Mouse (Mus musculus) liver, adult 2 months (tissue): ENCODE results near the gene 3830406C13Rik.

Experiments used
- CTCF ChIP-seq: fragments of 200-500 bp; IDR thresholded peaks from 2 replicates; pipeline ENCODE4 v1.5.1; 2011; ENCODE audit warnings: low read depth, low read length, control low read depth
- POLR2A ChIP-seq: fragments of 200-500 bp; IDR thresholded peaks from 2 replicates; pipeline ENCODE4 v1.6.1; 2011; ENCODE audit warnings: low read length, control low read depth; ENCODE audit not compliant: insufficient read depth; ENCODE audit errors: extremely low read depth

DNA sequence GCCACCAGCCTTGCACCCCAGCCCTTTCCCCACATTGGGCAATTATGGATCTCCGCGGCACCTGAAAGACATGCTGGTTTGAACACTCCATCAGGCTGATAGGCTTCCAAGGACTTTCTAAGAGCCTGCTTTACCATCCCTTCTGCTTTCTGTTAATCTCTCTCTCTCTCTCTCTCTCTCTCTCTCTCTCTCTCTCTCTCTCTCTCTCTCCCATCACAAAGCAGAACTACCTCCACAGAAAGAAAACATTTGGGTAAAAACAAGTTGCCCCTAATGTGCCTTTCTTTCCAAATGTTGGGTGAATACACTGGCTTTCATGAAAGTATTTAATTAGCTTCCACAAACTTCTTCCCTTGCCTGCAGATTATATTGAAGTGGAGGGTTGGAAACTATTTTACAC, 64.1 kb downstream of the 3830406C13Rik start, which contains the start of gene Fezf2:
- no peak for TF ChIP-seq POLR2A
- TF ChIP-seq CTCF: no peak
